Comparison of ENCODE assay signal across 21 mouse cellular contexts in the genomic region with DNA sequence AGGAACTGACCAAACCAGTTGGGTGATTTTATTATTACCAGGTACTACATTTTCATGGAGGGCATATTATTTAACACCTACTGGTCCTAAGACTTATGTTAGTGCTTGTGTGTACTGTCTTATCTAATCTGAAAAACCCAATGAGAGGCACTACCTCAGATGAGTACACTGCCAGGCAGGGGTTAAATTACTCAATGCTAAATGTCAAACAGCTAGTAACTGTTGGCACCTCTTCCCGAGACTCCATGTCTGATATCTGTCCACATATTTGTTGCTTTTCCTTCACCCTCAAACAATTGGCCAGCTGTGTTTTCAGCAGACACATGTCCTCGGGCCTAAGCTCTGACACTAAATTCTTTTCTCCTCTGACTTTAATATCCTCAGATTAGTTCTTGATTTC.
A peak's percentile ranks its signal among the peaks of the same experiment; 100 is the strongest.
DNase-seq lines count a peak whose midpoint lies in the region; ATAC-seq and TF ChIP-seq lines count a peak whose summit lies in the region.
"Had no signal": no experiment of that assay in that cellular context is flagged by ENCODE, and none has a peak within 500 bp of the region (broad histone marks: within the 10 kb centered on the region; RNA-seq: fewer than 3 reads in every experiment).

No protein-coding gene starts in this region.

- H3K9me3 ChIP-seq in heart, embryonic 12.5 days (replicated peaks) = no peaks in the 10 kb centered on the region
- no peaks in the 10 kb centered on the region for H3K9me3 ChIP-seq in heart, postnatal 0 days (replicated peaks; ENCODE audit: control insufficient read depth, low read length)
- no peaks in the 10 kb centered on the region for H3K9me3 ChIP-seq in lung, postnatal 0 days (ENCODE audit: low read length)
- H3K9me3 ChIP-seq: embryonic facial prominence, embryonic 15.5 days; hindbrain, embryonic 13.5 days; liver, embryonic 13.5 days; midbrain, embryonic 12.5 days; neural tube, embryonic 15.5 days; stomach, embryonic 15.5 days had no signal

- no peaks in the 10 kb centered on the region for H3K36me3 ChIP-seq in heart, embryonic 12.5 days
- H3K36me3 ChIP-seq in heart, postnatal 0 days (replicated peaks; ENCODE audit: control insufficient read depth, insufficient read depth, low read length) = no peaks in the 10 kb centered on the region
- H3K36me3 ChIP-seq in lung, postnatal 0 days (ENCODE audit: insufficient read depth, low read length) = no peaks in the 10 kb centered on the region
- H3K36me3 ChIP-seq: embryonic facial prominence, embryonic 15.5 days; liver, embryonic 13.5 days; midbrain, embryonic 12.5 days; neural tube, embryonic 15.5 days; stomach, embryonic 15.5 days had no signal

- no peaks in the 10 kb centered on the region for H3K27me3 ChIP-seq in heart, embryonic 12.5 days (replicated peaks)
- no peaks in the 10 kb centered on the region for H3K27me3 ChIP-seq in heart, postnatal 0 days (ENCODE audit: control insufficient read depth, insufficient read depth, low read length)
- no peaks in the 10 kb centered on the region for H3K27me3 ChIP-seq in lung, postnatal 0 days (replicated peaks; ENCODE audit: insufficient read depth, low read length)
- H3K27me3 ChIP-seq: embryonic facial prominence, embryonic 15.5 days; hindbrain, embryonic 13.5 days; liver, embryonic 13.5 days; neural tube, embryonic 15.5 days; stomach, embryonic 15.5 days had no signal

- WGBS in heart, embryonic 12.5 days = 11% methylated on average over 2 of the region's 2 CpGs
- 6% methylated on average over 2 of the region's 2 CpGs for WGBS in heart, postnatal 0 days
- WGBS in lung, postnatal 0 days = 22% methylated on average over 2 of the region's 2 CpGs
- 28% methylated on average over 2 of the region's 2 CpGs for WGBS in lung, adult 2 months
- WGBS in olfactory bulb, adult 2 months = 34% methylated on average over 2 of the region's 2 CpGs

- no peak overlapping the region for H3K4me2 ChIP-seq in heart, embryonic 12.5 days
- H3K4me2 ChIP-seq in heart, postnatal 0 days (ENCODE audit: low read depth, low read length) = no peak overlapping the region
- H3K4me2 ChIP-seq in lung, postnatal 0 days (replicated peaks; ENCODE audit: low read depth, low read length) = no peak overlapping the region
- H3K4me2 ChIP-seq: embryonic facial prominence, embryonic 15.5 days; hindbrain, embryonic 13.5 days; liver, embryonic 13.5 days; lung, embryonic 14.5 days; midbrain, embryonic 12.5 days; neural tube, embryonic 15.5 days; stomach, embryonic 15.5 days had no signal

- ATAC-seq in heart, embryonic 12.5 days (ENCODE audit: insufficient number of reproducible peaks, low FRiP score) = no peak
- ATAC-seq in heart, postnatal 0 days (ENCODE audit: insufficient read depth, low read depth) = 0 out of 2 replicates have a peak, but pooled peaks have one; percentile 7
- peak; percentile 40; the same call in 1 of the 2 replicates for ATAC-seq in lung, postnatal 0 days
- ATAC-seq: forebrain, embryonic 14.5 days had no signal

- TF ChIP-seq POLR2A in lung, adult 2 months (IDR thresholded peaks at IDR 0.05; ENCODE audit: borderline replicate concordance, extremely low read depth, low read depth, low read length) = no peak
- TF ChIP-seq POLR2A in olfactory bulb, adult 2 months (IDR thresholded peaks at IDR 0.05; ENCODE audit: insufficient read depth, low read depth, low read length) = no peak

- TF ChIP-seq EP300 in heart, postnatal 0 days (IDR thresholded peaks at IDR 0.05; ENCODE audit: low read depth) = no peak
- no peak for TF ChIP-seq EP300 in lung, postnatal 0 days (IDR thresholded peaks at IDR 0.05)

- no peak overlapping the region for H3K4me3 ChIP-seq in heart, embryonic 12.5 days
- H3K4me3 ChIP-seq in heart, postnatal 0 days (ENCODE audit: low read depth, low read length) = no peak overlapping the region
- no peak overlapping the region for H3K4me3 ChIP-seq in lung, postnatal 0 days (ENCODE audit: low read depth, low read length)
- no peak overlapping the region for H3K4me3 ChIP-seq in lung, adult 2 months (replicated peaks; ENCODE audit: extremely low read depth, low read depth, low read length)
- H3K4me3 ChIP-seq in olfactory bulb, adult 2 months (ENCODE audit: insufficient read depth, low read depth, low read length) = no peak overlapping the region
- H3K4me3 ChIP-seq: embryonic facial prominence, embryonic 15.5 days; hindbrain, embryonic 13.5 days; liver, embryonic 13.5 days; midbrain, embryonic 12.5 days; neural tube, embryonic 15.5 days; stomach, embryonic 15.5 days had no signal

- H3K4me1 ChIP-seq in heart, embryonic 12.5 days (replicated peaks) = peaks cover 51% of the 10 kb centered on the region
- H3K4me1 ChIP-seq in heart, postnatal 0 days (ENCODE audit: control insufficient read depth, insufficient read depth) = peaks cover 59% of the 10 kb centered on the region
- no peaks in the 10 kb centered on the region for H3K4me1 ChIP-seq in lung, postnatal 0 days (ENCODE audit: insufficient read depth, low read depth, low read length)
- H3K4me1 ChIP-seq in lung, adult 2 months (ENCODE audit: control insufficient read depth, insufficient read depth, low read length) = peaks cover 2% of the 10 kb centered on the region; the same call in 1 of the 2 replicates
- peaks cover 31% of the 10 kb centered on the region for H3K4me1 ChIP-seq in olfactory bulb, adult 2 months (ENCODE audit: control insufficient read depth, insufficient read depth, low read length)
- H3K4me1 ChIP-seq: embryonic facial prominence, embryonic 15.5 days; stomach, embryonic 15.5 days had no signal

- TF ChIP-seq CTCF in heart, postnatal 0 days (IDR thresholded peaks at IDR 0.05; ENCODE audit: low read depth) = no peak
- no peak for TF ChIP-seq CTCF in lung, postnatal 0 days (IDR thresholded peaks at IDR 0.05)
- no peak for TF ChIP-seq CTCF in lung, adult 2 months (IDR thresholded peaks at IDR 0.05; ENCODE audit: insufficient read depth, low read length)
- TF ChIP-seq CTCF in olfactory bulb, adult 2 months (IDR thresholded peaks at IDR 0.05; ENCODE audit: insufficient read depth, low read depth, low read length) = no peak

- no peak overlapping the region for H3K27ac ChIP-seq in heart, embryonic 12.5 days (ENCODE audit: poor library complexity, severe bottlenecking)
- H3K27ac ChIP-seq in heart, postnatal 0 days (ENCODE audit: low read depth) = peak overlapping the region; percentile 77
- H3K27ac ChIP-seq in lung, postnatal 0 days (ENCODE audit: low read length) = no peak overlapping the region
- peak overlapping the region; percentile 92; the same call in 1 of the 2 replicates for H3K27ac ChIP-seq in olfactory bulb, adult 2 months (ENCODE audit: insufficient read depth, low read depth, low read length)
- H3K27ac ChIP-seq: embryonic facial prominence, embryonic 15.5 days; hindbrain, embryonic 13.5 days; liver, embryonic 13.5 days; midbrain, embryonic 12.5 days; neural tube, embryonic 15.5 days; stomach, embryonic 15.5 days had no signal

- peak; percentile 72 for DNase-seq in heart, adult 11 months
- peak; percentile 62 for DNase-seq in heart, postnatal 0 days (ENCODE audit: low spot score)
- no peak for DNase-seq in heart, adult 8-10 months (ENCODE audit: low spot score)
- peak; percentile 9 for DNase-seq in lung, postnatal 0 days (ENCODE audit: low spot score)
- DNase-seq in lung, adult 2 months = no peak
- DNase-seq: adrenal gland, adult 8-10 months; cerebellum, adult 18-20 months; gastrocnemius, postnatal 14 days; kidney, postnatal 14 days; layer of hippocampus, postnatal 36 days; liver, embryonic 13.5 days; thymus, postnatal 25 days had no signal

- H3K9ac ChIP-seq in heart, embryonic 12.5 days = no peak overlapping the region
- no peak overlapping the region; the same call in 1 of the 2 replicates for H3K9ac ChIP-seq in heart, postnatal 0 days (replicated peaks; ENCODE audit: low read depth, low read length)
- no peak overlapping the region for H3K9ac ChIP-seq in lung, postnatal 0 days (replicated peaks; ENCODE audit: low read depth)
- H3K9ac ChIP-seq: embryonic facial prominence, embryonic 15.5 days; hindbrain, embryonic 13.5 days; liver, embryonic 13.5 days; lung, embryonic 14.5 days; midbrain, embryonic 12.5 days; neural tube, embryonic 15.5 days; stomach, embryonic 15.5 days had no signal

Comparison
In these comparisons a context has a peak if more than half of its experiments do, and no peak if none do; other contexts are left out.
1. DNase-seq: peak in heart, adult 11 months (single experiment), heart, postnatal 0 days (single experiment) and lung, postnatal 0 days (single experiment); none in heart, adult 8-10 months (single experiment) and lung, adult 2 months (single experiment).
2. H3K27ac ChIP-seq: peak in heart, postnatal 0 days (single experiment) and olfactory bulb, adult 2 months (single experiment); none in heart, embryonic 12.5 days (single experiment) and lung, postnatal 0 days (single experiment).